Comparison of ENCODE assay signal across 1 mouse cellular context in genomic region chr4:46503881-46504280, GRCm38 (mm10).
TF ChIP-seq lines count a peak whose summit lies in the region.

No protein-coding gene starts in this region.

TF ChIP-seq in MEL, 35 proteins besides CTCF, POLR2A, EP300 and RAD21 (continued from another document):
- no peak for TF ChIP-seq ZC3H11A (IDR thresholded peaks at IDR 0.05; ENCODE audit: low read depth, low read length)
- TF ChIP-seq MYB (IDR thresholded peaks at IDR 0.05; ENCODE audit: low read depth, low read length), result no peak
- TF ChIP-seq SIN3A (IDR thresholded peaks at IDR 0.05; ENCODE audit: low read length), result peak; percentile 85
